Mouse (Mus musculus): ENCODE results near the gene Slc22a12.

Slc22a12 gene

DNA sequence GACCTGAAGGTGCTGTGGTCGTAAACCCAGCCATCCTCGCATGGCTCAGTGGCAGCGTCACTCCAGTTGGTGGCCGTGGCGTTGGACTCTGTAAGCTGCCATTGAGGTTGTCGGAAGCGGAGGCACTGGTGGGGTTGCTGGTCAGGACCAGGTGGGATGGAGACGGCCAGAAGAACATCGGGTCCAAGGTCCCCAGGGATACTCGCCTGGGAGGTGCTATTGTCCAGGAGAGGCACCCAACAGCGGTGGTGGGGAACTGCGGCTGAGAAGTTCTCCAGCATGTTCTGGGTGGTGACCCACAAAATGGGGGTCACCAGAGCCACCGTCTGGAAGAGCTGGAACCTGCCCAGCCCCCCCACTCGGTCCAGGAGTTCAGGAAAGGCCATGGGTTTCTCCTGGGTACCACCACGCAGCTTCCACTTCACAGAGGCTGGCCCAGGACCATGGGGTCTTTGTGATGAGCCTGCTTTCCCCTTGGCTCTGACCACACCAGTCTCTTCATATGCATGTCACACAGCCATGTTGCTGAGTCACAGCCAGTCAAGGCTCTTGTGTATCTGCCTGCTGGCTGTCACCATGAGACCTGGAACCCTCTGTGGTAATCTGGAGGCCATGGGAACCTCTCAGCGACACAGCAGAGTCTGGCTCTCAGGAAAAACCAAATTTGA is at the start of gene Slc22a12:
Slc22a12 (minus strand) TSS at position 666 of the 668 bp plus-strand sequence.
- no peak for DNase-seq (ENCODE audit: low spot score)

DNA sequence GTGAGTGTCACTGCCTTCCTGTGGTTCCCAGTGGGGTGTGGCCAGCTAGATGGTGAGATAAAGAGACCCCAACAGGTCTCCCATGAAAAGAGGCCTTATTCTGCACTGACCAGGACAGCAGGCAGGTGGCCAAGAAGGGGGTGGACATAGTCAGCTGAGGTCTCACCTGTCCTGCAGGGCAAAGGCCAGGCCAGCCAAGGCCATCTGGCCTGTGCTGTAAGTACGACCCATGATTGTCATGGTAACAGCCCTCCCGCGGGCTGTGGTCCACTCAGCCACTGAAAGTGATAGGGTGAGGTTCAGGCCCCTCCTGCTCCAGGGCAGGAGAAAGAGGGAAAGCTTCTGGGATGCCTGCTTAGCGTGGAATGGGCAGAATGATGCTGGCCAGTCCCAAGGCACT is 29.2 kb upstream of the Slc22a12 start:
- no peak for DNase-seq (ENCODE audit: low spot score)

DNA sequence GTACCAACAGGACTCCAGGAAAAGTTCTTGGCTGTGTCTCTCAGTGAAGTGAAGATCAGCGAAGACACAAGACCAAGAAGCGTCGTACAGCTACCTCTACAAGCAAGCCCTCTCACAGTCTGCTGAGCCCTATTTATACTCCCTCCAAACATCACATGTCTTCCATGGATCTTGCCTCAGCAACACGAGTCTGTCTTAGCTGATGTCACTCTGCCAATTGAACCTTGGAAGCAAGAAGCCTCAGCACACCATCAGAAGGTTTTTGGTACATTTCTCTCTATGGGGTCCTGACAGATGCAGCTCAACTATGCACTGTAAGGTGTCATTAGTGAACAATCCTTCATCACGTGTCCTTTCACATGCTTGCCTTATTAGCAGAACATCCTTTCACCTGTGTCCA is 28.6 kb upstream of the Slc22a12 start:
- DNase-seq (ENCODE audit: low spot score), result no peak

DNA sequence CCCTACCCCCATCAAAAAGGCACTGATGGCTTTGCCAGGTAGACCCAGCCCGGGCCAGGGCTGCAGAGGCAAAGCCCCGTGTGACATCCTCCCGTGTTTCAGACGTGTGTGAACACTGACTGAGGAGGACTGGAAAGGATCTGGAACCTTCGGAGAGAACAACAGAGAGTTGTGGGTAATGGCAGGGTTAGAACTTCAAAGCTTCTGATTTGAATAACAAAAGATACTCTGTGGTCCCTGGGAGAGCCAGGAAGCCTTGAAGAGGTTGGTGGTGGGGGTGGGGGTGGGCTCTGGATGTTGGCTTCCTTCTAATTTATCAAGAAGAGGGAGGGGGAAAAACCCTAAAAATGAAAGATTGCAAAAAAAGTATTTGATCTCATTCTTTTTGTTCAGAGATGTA is 26.7 kb upstream of the Slc22a12 start:
- DNase-seq (ENCODE audit: low spot score), result no peak

DNA sequence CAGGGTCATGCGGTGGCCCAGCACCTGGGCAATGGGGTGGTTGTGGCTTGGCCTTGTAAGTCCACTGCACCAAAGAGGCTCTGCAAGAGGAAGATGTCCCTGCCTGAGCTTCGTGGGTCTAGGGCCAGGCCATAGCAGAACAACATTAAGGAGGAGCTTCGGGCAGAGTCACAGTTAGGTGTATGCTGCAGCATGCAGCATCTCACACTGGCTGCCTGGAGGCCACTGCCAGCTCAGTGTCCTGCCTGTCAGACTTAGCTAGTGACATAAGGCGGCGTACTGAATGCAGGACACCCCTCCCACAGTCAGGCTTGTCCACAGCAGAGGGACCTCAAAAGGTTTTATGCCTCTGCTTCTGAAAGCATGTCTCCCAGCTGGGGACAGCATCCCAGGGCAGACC is 26.2 kb upstream of the Slc22a12 start:
- no peak for DNase-seq (ENCODE audit: low spot score)

DNA sequence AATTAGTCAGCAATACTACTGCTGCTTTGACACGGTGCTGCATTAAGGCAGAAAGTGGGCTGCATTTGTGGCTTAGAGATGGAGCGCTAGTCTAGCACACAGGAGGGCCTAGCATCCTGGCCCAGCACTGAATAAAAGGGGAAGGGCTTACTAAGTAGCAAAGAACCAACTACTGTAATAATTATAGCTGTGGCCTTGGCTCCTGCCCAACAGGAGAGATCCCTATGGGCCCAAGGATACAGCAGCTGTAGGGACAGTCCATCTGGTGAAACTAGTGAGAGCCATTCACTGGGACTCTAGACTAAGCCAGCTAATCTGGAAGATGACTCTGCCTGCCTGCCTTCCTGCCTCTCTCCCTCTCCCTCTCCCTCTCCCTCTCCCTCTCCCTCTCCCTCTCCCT is 23.6 kb upstream of the Slc22a12 start:
- DNase-seq (ENCODE audit: low spot score), result no peak

DNA sequence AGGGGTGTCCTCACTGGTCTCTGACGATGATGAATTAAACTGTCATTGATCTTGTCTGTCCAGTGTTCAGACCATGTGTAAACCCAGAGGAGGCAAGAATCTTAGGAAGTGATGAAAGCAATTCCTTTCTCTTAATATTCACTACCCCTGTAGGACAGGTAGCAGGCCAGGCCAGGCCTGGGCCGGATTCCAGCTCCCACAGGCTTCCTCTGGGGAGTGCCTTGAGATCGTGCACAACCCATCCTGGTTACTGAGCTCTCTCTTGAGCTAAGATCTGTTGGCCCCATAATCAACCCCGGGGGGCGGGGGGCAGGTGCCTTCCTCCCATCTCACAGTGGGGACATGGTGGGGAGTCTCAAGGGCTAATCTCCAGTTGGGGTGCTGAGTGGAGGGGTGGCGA is 22.3 kb upstream of the Slc22a12 start:
- no peak for DNase-seq (ENCODE audit: low spot score)

DNA sequence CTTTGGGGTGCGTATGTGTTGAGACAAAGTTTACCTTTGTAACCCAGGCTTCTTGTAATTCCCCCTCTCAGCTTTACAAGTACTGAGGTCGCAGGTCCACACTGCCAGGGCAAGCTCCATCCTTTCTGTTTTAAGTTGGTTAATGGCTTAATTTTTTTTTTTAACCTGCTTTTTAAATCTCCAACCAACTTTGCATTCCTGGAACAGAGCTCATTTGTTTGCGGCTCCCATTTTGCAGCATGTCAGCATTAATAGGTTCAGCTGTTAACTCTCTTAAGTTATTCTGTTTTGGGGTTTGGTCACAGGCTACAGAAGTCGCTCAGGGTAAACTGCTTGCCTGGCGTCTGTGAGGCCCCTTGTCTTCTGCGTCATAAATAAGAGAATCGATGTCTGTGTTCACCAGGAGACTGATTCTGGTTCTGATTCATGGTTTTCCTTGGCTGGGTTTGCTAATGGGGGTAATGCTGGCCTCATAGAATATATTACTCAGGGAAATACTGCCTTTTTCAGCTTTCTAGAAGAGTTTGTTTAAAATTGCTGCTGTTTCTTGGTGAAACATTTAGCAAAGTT is 17.5 kb upstream of the Slc22a12 start:
- no peak for DNase-seq (ENCODE audit: low spot score)

DNA sequence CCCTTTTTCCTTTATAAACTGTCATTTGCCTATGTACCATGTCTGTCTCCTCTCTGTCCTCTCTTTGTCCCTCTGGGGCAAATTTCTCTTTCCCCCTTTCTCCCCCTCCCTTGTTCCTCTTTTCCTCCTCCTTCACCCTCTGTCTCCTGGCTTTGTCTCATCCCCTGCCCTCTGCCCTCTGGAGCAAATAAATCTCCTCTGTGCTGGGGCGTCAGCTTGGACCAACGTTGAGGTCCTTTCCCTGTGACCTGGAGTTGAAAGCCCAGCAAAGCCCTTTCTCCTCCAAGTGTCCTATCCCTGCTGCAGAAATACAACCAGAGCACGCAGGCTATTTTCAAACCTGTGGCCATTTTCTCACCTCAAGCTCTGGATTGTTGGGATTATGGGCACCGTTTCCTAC is 16.7 kb upstream of the Slc22a12 start:
- DNase-seq (ENCODE audit: low spot score), result no peak

DNA sequence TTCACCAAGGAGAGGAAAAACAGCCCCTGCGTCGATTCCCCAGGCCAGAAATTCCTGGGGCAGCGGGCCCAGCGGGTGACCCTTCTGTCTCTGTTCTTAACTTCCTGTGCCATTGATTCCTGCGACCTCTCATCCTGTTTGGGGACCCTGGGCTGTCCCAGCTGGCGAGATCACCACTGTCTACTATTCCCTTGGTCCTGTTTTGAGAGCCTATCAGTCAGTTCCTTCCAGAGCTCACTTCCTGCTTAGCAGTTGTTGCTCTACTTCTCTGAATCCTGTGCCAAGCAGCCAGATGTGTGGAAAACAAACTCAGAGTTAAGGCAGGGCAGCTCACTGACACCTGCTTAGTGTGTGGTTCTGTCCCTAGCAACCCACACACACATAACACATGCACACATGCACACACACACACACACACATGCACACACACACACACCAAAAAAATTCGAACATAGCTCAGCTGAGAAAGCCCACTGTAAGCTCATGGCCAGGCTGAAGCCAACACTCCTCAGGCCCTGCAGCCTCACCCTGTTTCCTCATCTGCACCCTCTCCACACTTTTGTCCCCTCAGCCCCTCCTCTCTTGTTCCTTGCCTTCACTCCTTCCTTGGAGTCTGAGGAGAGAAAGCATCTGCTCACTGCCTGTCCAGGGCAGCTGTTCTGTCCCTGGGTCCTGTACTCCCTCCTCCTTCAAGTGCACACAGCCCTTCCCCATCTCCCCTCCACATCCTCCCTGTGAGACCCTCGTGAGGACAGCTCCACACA is 11.2 kb upstream of the Slc22a12 start:
- DNase-seq (ENCODE audit: low spot score), result no peak

DNA sequence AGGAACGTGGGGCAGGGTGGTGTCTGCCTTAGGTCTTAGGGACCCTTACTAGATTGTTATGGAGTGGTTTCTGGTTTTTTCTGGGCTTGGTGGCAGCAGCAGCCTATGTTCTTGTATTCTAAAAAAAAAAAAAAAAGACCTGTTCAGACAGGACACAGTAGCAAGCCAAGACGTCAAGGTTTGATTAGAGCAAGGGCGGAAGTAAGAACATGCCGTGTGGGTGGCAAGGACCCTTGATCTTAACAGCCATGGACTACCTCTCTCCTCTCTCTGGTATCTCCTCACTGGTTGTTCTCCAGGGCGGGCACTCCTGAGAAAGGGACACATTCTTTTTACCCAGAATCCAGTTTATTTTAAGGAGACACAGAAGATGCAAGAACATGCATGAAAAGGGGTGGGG is 10.3 kb upstream of the Slc22a12 start:
- DNase-seq (ENCODE audit: low spot score), result no peak

DNA sequence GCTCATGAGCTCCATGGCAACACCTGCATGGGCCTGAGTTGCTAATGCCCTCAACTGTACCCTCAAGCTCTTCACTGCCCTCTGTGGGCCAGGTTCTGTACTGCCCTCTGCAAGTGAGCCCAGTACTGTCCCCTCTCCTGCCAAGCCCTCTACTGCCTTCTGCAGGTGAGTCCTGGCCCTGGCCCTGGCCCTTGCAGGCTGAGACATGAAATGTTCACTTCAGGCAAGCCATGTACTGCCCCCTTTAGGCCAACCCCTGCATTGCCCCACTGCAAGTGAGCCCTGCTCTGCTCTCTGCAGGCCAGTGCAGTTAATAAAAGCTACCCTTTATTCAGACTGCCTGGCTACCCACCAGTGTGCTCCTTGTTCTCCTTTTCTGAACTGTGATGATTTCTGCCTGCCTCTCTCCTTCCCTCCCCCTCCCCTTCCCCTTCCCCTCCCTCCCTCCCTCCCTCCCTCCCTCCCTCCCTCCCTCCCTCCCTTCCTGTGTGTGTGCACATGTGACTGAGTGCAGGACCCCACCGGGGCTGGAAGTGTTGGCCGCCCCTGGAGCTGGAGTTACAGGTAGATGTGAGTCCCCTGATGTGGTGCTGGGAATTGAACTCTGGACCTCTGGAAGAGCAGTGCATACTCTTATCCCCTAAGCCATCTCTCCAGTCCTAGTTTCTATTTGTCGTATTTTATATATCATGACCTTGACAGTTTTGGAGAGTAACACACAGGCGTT is 9.6 kb upstream of the Slc22a12 start:
- no peak for DNase-seq (ENCODE audit: low spot score)

DNA sequence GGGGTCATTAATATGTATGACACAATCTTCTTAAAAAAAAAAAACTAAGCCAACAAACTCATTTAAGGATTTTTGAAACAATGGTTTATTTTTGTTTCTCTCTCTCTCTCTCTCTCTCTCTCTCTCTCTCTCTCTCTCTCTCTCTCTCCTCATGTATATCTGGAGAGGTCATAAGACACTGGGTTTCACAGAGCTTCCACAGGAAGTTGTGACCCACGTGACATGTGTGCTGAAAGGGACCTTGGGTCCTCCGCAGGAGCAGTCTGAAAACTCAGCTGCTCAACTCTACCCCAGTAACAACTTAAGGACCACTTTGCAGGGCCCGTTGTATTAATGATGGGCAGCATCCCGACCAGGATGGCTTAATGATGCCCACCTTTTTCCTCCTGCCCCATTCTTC is 8.4 kb upstream of the Slc22a12 start:
- DNase-seq (ENCODE audit: low spot score), result no peak

DNA sequence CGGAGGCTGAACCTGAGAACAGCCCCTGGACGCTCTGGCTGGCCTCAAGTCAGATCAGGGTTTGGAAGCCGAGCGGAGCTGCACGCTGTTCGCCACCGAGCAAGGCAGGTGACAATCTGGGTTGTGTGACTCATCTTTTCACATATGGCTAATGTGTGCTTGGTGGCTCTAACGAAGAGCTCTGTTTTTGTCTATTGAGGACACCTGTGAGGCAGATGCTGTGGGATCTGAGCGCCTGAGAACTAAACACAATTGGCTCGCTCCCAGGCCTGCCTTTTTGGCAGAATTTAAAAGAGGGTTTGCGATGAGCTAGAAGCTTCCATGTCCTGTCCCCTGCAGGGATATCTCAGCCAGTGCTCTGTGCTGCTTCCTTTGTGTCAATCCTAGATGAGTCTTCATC is 6.7 kb upstream of the Slc22a12 start:
- DNase-seq (ENCODE audit: low spot score), result no peak

DNA sequence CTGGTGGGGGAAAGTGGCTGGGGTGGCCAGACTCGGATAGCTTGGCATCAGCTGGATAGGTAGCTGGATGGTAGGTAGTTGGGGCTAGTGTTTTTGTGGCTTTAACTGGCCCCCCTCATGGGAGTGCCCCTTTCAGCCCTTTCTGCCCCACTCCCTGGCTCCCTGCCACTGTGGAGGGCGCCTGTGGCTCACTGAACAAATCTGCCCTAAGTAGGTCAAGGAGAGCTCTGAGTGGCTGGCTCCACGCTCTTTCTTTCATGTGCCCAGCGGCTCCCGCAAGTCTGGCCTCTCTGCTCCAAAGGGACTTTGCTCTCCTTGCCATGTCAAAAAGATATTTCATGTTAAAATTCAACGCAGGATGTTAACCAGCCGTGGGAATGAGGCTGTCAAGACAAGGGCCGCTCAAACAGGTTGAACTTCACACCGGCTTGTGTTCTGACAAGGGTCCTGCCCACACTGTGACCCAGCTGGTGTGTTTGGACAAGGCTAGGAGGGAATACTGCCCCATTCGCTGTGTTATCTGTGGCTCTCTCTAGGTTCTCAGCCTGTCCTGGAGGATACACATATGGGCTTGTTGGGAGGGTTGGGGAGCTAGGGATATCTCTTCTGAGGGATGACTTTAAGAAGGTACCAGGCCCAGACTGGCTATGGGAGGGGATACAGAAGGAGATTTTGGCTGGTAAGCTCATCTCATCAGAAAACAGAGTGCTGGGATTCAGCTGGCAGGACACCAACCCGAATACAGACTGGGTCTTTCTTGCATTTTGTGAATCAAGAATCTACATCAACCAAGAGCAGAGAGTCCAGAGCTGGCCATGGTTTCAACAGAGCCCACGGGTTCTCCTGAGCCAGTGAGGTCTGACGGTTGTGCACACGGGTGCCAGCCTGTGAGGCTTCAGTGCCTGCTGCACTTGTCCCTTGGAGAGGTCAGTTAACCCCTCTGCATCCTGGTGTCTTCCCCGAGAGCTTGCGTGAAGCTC is 5.9 kb upstream of the Slc22a12 start:
- DNase-seq (ENCODE audit: low spot score), result no peak

DNA sequence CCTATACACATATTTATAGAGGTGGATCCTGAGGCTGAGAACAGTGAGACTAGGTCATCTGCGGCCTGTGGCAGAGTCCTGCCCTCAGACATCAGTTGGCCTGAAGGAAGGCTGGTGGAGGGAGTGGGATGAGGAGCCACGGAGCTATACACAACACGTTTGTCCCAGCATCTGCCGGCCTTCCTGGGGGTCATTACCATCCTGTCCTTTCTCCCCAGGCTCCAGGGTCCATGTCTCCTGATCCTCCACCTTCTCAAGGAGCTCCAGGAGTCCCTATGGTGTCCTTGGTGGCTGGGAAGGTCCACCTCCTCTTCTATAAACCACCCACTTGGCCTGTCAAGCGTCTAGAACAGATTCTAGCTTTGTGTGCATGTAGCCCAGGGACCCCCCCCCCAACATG is 5.0 kb upstream of the Slc22a12 start:
- no peak for DNase-seq (ENCODE audit: low spot score)

DNA sequence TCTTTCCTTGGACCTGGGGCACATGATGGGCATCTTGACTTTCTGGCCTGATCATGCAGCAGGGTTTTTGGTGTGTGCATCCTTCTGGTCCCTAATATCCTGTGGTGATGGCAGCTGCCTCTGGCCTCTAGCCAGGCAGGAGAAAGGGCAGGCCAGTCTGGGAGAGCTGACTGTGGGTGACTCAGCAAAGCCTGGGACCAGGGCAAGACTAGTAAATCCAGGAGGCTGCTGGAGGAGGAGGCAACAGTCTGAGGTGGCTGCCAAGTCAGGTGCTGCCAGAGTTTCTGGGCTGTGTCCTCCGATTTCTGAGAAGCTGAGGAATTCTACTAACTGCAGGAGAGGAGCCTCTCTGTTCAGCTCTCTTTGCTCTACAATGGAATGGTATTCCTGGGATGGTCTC is 3.3 kb upstream of the Slc22a12 start:
- DNase-seq (ENCODE audit: low spot score), result no peak

DNA sequence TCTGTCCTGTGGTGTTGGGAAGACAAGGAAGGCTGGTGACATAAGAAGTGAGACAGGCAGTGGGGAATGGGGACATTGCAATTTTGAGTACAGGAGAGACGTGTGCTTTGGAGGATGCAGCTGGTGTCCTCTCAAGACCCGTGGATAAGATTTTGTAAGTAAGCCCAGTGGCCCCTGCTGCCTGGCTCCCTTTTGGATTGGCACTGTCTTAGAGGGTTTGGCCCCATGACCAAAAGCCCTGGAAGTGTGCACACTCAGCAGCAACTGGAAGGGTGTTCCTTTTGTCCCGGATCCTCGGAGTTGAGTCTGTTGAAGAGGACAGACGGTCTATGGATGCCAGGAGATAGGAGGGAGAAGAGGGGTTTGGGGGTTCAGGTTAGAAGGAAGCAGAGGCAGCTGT is 2.6 kb upstream of the Slc22a12 start:
- DNase-seq (ENCODE audit: low spot score), result no peak

DNA sequence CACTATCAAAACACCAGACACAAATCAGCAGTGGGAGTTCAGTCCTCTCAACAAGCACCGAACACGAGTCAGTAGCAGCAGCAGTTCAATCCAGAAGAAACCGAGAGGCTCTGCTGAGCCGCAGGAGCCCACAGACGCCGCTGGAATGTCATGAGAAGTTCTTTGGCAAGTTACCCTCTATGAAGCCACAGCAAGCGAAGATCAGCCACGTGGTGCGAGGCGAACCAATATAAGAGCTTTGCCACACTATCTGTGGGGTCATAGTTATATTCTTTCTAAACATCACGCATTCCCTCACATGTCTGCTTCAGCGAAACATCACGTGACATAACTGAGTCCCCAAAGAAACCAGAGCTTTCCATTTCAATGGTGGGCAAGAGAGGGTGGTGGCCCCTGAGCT is 1.9 kb upstream of the Slc22a12 start:
- no peak for DNase-seq (ENCODE audit: low spot score)

DNA sequence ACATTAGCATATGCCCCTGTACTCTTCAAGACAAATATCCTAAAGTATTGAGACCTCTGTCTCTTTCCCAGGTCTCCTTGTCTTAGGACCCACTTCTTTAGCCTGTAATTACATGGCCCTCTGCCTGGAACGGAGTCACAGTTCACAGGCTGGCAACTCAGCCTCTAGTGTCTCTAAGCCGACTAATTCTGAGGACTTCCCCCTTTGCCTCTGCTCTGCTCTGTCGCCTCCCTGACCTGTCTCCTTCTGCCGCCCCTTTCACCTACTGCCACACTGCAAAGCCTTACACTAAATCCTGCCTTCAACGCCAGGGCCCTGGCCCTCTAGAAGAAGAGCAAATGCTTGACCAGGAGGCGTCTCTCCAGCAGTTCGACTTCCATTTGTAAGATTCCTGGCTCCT is 686 bp upstream of the Slc22a12 start:
- no peak for DNase-seq (ENCODE audit: low spot score)

DNA sequence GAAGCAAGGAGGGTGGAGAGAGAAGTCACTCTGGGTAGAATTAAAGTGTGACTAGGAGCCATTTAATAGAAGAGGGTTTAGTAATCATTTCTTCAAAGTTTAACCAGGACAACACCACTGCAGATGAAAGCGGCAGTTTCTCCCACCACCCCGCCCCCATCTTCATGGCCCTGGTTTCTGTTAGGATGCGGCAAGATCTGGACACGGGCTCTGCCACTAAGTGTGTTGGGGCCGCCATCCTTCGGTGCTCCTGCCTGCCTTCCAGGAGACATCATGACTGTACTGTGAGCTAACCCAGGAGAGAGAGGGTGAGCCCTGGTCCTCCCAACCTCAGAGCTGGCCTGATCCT is 177 bp upstream of the Slc22a12 start:
- no peak for DNase-seq (ENCODE audit: low spot score)

DNA sequence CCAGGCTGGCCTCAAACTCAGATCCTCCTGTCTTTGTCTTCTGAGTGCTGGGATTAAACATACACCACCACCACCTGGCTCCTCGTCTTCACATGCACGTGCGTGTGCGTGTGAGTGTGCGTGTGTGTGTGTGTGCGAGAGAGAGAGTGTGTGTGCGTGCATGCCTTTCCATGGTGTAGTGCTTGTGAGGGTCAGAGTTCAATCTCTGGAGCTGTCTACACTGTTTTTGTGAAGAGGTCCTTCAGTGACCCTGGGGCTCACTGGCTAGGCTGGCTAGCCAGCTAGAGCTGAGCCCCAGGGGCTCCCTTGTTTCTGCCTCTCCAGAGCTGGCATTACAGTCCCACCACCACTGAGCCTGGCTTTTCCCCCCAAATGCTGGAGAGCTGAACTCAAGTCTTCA is 1.3 kb downstream of the Slc22a12 start:
- no peak for DNase-seq (ENCODE audit: low spot score)
